Mouse (Mus musculus): ENCODE results near the gene Pdcl.

DNA sequence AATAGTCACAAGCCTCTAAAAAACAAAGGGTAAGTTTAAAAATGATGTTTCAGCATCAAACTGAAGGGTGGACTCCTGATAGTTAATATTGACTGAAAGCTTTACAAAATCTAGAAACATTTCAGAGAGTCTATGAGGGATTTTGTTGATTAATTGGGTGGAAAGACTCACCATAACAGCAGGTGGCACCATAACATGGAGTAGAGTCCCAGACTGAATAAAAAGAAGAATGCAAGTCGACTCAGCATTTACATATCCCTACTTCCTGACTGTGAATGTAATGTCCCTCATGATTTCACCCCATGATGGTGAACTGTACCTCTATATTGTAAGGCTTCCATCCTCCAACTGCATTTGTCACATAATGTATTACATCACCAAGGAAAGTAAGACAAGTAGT lies 36.4 kb upstream of the Pdcl start:
- TF ChIP-seq POLR2A (IDR thresholded peaks at IDR 0.05; ENCODE audit: borderline replicate concordance, extremely low read depth, insufficient read depth, insufficient read length, poor library complexity, severe bottlenecking) = no peak
- TF ChIP-seq CTCF (IDR thresholded peaks at IDR 0.05; ENCODE audit: borderline replicate concordance, extremely low read depth, insufficient read depth, insufficient read length) = no peak
